Mouse (Mus musculus) thymus, adult 18-20 months (tissue): ENCODE results near the gene Wipf2.
"Not testable (repeated sequence)": the region's sequence is repeated elsewhere in the genome, so short reads cannot be mapped to it uniquely, and the experiment has no call there.

Source experiments
- DNase-seq, 2 experiments: peaks; one replicate each; pipeline ENCODE4 v3.0.0; 2022; ENCODE audit warnings: mixed read lengths in 2 of 2

The Wipf2 gene

GRCm38 (mm10) chr11:98863028-98863750 lies at the start of gene Wipf2:
Gene Wipf2 (plus strand): TSS chr11:98863638.
- DNase-seq = peak; percentile 89 to 91

- DNase-seq = no peak
Observed at GRCm38 (mm10) chr11:98816706-98817239, 46.7 kb upstream of the Wipf2 start.

- no peak for DNase-seq
Observed at GRCm38 (mm10) chr11:98820968-98821367, 42.5 kb upstream of the Wipf2 start.

- not testable (repeated sequence) for DNase-seq
Observed at GRCm38 (mm10) chr11:98826071-98826470, 37.4 kb upstream of the Wipf2 start.

- DNase-seq = no peak
Observed at GRCm38 (mm10) chr11:98827877-98828276, 35.6 kb upstream of the Wipf2 start.

- no peak for DNase-seq
Observed at GRCm38 (mm10) chr11:98829091-98829775, 34.2 kb upstream of the Wipf2 start.

- no peak for DNase-seq
Observed at GRCm38 (mm10) chr11:98829875-98830274, 33.6 kb upstream of the Wipf2 start.

GRCm38 (mm10) chr11:98835296-98835695 lies 28.1 kb upstream of the Wipf2 start:
- DNase-seq = no peak

GRCm38 (mm10) chr11:98835725-98836124 lies 27.7 kb upstream of the Wipf2 start:
- no peak for DNase-seq

- no peak for DNase-seq
Observed at GRCm38 (mm10) chr11:98836128-98836527, 27.3 kb upstream of the Wipf2 start.

GRCm38 (mm10) chr11:98836651-98837141 lies 26.7 kb upstream of the Wipf2 start, which contains the start of gene Rapgefl1:
Gene Rapgefl1 (plus strand): TSS chr11:98836785.
- DNase-seq = peak; percentile 67 to 69

- peak; percentile 30 to 43 for DNase-seq
Observed at GRCm38 (mm10) chr11:98837231-98837704, 26.2 kb upstream of the Wipf2 start.

- no peak for DNase-seq
Observed at GRCm38 (mm10) chr11:98837917-98838316, 25.5 kb upstream of the Wipf2 start.

- no peak for DNase-seq
Observed at GRCm38 (mm10) chr11:98838512-98838911, 24.9 kb upstream of the Wipf2 start.

GRCm38 (mm10) chr11:98839402-98839801 lies 24.0 kb upstream of the Wipf2 start:
- DNase-seq = no peak

GRCm38 (mm10) chr11:98839897-98840296 lies 23.5 kb upstream of the Wipf2 start:
- no peak for DNase-seq

GRCm38 (mm10) chr11:98846016-98846415 lies 17.4 kb upstream of the Wipf2 start:
- no peak for DNase-seq

GRCm38 (mm10) chr11:98846865-98847604 lies 16.4 kb upstream of the Wipf2 start:
- DNase-seq = no peak

GRCm38 (mm10) chr11:98849196-98849894 lies 14.1 kb upstream of the Wipf2 start:
- DNase-seq = no peak

GRCm38 (mm10) chr11:98850100-98851093 lies 13.0 kb upstream of the Wipf2 start:
- no peak for DNase-seq

- DNase-seq = no peak
Observed at GRCm38 (mm10) chr11:98854116-98854515, 9.3 kb upstream of the Wipf2 start.
